In the genomic region with DNA sequence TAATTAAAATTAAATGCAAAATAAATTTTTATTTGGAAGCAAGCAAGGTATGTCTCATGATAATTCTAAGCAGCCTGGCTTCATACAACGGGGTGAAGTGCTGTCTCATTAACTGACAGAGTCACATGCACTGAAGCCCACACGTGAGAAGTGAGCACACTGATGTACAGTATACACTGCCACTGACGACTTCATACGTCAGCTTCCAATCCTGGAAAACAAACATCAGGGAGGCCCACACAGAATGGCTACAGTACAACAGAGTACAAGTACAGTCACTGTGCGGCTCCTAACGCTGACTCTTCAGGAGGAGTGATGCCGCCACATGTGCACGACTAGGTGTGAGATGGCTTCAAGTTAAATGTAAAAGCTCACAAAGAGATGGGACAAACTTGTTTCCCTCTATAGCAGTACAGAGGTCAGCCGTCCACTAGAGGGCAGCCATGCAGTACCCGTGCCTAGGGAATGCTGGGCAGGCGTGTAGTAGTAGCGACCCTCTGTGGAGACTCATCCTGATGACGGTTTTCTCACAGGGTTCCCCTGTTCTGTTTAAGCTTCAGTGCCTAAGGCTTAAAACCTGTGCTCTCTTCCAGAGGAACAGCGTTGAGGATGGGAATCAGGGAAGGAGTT, we compare ENCODE assay signal across 8 mouse cellular contexts. TPM values are rescaled to one million over a fixed set of nuclear protein-coding genes. Genes with fewer than 3 reads are reported as not detected.
DNase-seq lines count a peak whose midpoint lies in the region; ATAC-seq and TF ChIP-seq lines count a peak whose summit lies in the region.

No protein-coding gene starts in this region.

- H3K9me3 ChIP-seq in embryonic facial prominence, embryonic 10.5 days: no peaks in the 10 kb centered on the region
- no peaks in the 10 kb centered on the region for H3K9me3 ChIP-seq in limb, embryonic 11.5 days (ENCODE audit: control insufficient read depth, low read length)
- H3K9me3 ChIP-seq in midbrain, embryonic 14.5 days (ENCODE audit: control insufficient read depth, low read length): no peaks in the 10 kb centered on the region

- H3K4me2 ChIP-seq in limb, embryonic 11.5 days (ENCODE audit: low read depth, severe bottlenecking): no peak overlapping the region
- H3K4me2 ChIP-seq in midbrain, embryonic 14.5 days (ENCODE audit: low read length): no peak overlapping the region

- peaks cover 43% of the 10 kb centered on the region for H3K36me3 ChIP-seq in embryonic facial prominence, embryonic 10.5 days (replicated peaks)
- peaks cover 2% of the 10 kb centered on the region; the same call in 1 of the 2 replicates for H3K36me3 ChIP-seq in limb, embryonic 11.5 days (ENCODE audit: control insufficient read depth, insufficient read depth, low read length)
- peaks cover 48% of the 10 kb centered on the region for H3K36me3 ChIP-seq in midbrain, embryonic 14.5 days (ENCODE audit: control insufficient read depth, insufficient read depth, low read length)
- peaks cover 3% of the 10 kb centered on the region for H3K36me3 ChIP-seq in spleen, adult 2 months (ENCODE audit: control insufficient read depth, insufficient read depth, low read length)

- peak; percentile 77; the same call in 1 of the 2 replicates for TF ChIP-seq CTCF in spleen, adult 2 months (IDR thresholded peaks at IDR 0.05; ENCODE audit: extremely low read depth, insufficient read depth, insufficient read length, insufficient replicate concordance)

- H3K27me3 ChIP-seq in embryonic facial prominence, embryonic 10.5 days (replicated peaks; ENCODE audit: low read depth, poor library complexity, severe bottlenecking): no peaks in the 10 kb centered on the region
- no peaks in the 10 kb centered on the region for H3K27me3 ChIP-seq in limb, embryonic 11.5 days (ENCODE audit: control insufficient read depth, insufficient read depth, low read length)
- no peaks in the 10 kb centered on the region for H3K27me3 ChIP-seq in midbrain, embryonic 14.5 days (ENCODE audit: control insufficient read depth, insufficient read depth, low read length)
- no peaks in the 10 kb centered on the region for H3K27me3 ChIP-seq in spleen, adult 2 months (ENCODE audit: control insufficient read depth, insufficient read depth, low read length)

- DNase-seq in urinary bladder, adult 18-20 months (ENCODE audit: low spot score in 2 of 2): peak; percentile 19 to 53
- DNase-seq in urinary bladder, postnatal 10 days (ENCODE audit: low spot score): no peak
- peak; percentile 84 for DNase-seq in embryonic facial prominence, embryonic 10.5 days (ENCODE audit: low spot score)
- peak; percentile 71 to 88 for DNase-seq in heart, adult 18-20 months
- peak; percentile 54 for DNase-seq in kidney, adult 11 months
- peak; percentile 91 for DNase-seq in limb, embryonic 11.5 days (ENCODE audit: low spot score)
- DNase-seq in midbrain, embryonic 14.5 days: peak; percentile 89
- peak in 1 of 2 experiments; percentile 68 for DNase-seq in spleen, adult 2 months (ENCODE audit: low read depth in 1 of 2, low spot score in 2 of 2)

- no peak overlapping the region for H3K9ac ChIP-seq in limb, embryonic 11.5 days (ENCODE audit: low read length)
- no peak overlapping the region for H3K9ac ChIP-seq in midbrain, embryonic 14.5 days (replicated peaks; ENCODE audit: low read length)

- no peak overlapping the region for H3K4me3 ChIP-seq in embryonic facial prominence, embryonic 10.5 days
- no peak overlapping the region for H3K4me3 ChIP-seq in limb, embryonic 11.5 days (ENCODE audit: low read depth, low read length)
- H3K4me3 ChIP-seq in midbrain, embryonic 14.5 days (replicated peaks; ENCODE audit: low read depth, low read length): no peak overlapping the region
- no peak overlapping the region for H3K4me3 ChIP-seq in spleen, adult 2 months (ENCODE audit: extremely low read depth, insufficient read depth, insufficient read length)

- TF ChIP-seq POLR2A in spleen, adult 2 months (IDR thresholded peaks at IDR 0.05; ENCODE audit: low read depth, low read length): no peak

- peak; percentile 80 for ATAC-seq in limb, embryonic 11.5 days (ENCODE audit: insufficient number of reproducible peaks, low FRiP score, low TSS enrichment, low read depth)
- ATAC-seq in midbrain, embryonic 14.5 days (ENCODE audit: low FRiP score, low TSS enrichment): peak; percentile 84

- H3K4me1 ChIP-seq in embryonic facial prominence, embryonic 10.5 days: peaks cover 10% of the 10 kb centered on the region
- no peaks in the 10 kb centered on the region for H3K4me1 ChIP-seq in limb, embryonic 11.5 days (ENCODE audit: control insufficient read depth, insufficient read depth, low read length)
- H3K4me1 ChIP-seq in midbrain, embryonic 14.5 days (ENCODE audit: control insufficient read depth, insufficient read depth, low read length): 0 out of 2 replicates have a peak, but pooled peaks cover 4% of the 10 kb centered on the region
- peaks cover 3% of the 10 kb centered on the region; the same call in 1 of the 2 replicates for H3K4me1 ChIP-seq in spleen, adult 2 months (ENCODE audit: control insufficient read depth, insufficient read depth, insufficient read length)

- 33% methylated on average over 14 of the region's 14 CpGs for WGBS in embryonic facial prominence, embryonic 10.5 days
- 33% methylated on average over 14 of the region's 14 CpGs for WGBS in limb, embryonic 11.5 days
- WGBS in midbrain, embryonic 14.5 days: 31% methylated on average over 14 of the region's 14 CpGs
- WGBS in spleen, adult 2 months: 39% methylated on average over 14 of the region's 14 CpGs

- no peak overlapping the region for H3K27ac ChIP-seq in embryonic facial prominence, embryonic 10.5 days (replicated peaks)
- H3K27ac ChIP-seq in limb, embryonic 11.5 days (replicated peaks; ENCODE audit: low read depth, low read length): no peak overlapping the region
- no peak overlapping the region for H3K27ac ChIP-seq in midbrain, embryonic 14.5 days (replicated peaks; ENCODE audit: low read depth, low read length)
- no peak overlapping the region for H3K27ac ChIP-seq in spleen, adult 2 months (ENCODE audit: insufficient read depth, low read length)

RNA-seq across cellular contexts. Expression of a gene that starts 6.0 kb away (rescaled TPM):
- polyA plus RNA-seq in embryonic facial prominence, embryonic 10.5 days (2016; fragmentation: Nextera tagmentation; extraction: Ambion mirVana): 31.9 and 37.5 TPM in 2 replicates
- total RNA-seq in heart, adult 18-20 months (2021): 1 to 10 TPM; 2.9 to 3.6 TPM
- 37.0 and 40.8 TPM in 2 replicates for polyA plus RNA-seq in limb, embryonic 11.5 days (2014; fragmentation: Nextera tagmentation; extraction: Ambion mirVana)
- 22.2 and 24.7 TPM in 2 replicates for polyA plus RNA-seq in midbrain, embryonic 14.5 days (2014; fragmentation: Nextera tagmentation; extraction: Ambion mirVana)
- 13.1 and 22.0 TPM in 2 replicates for polyA plus RNA-seq in spleen, adult 2 months (2012; rRNA removed)

RNA-seq across cellular contexts. Expression of a gene that starts 34.2 kb away (rescaled TPM):
- polyA plus RNA-seq in embryonic facial prominence, embryonic 10.5 days (2016; fragmentation: Nextera tagmentation; extraction: Ambion mirVana): 60.0 and 63.7 TPM in 2 replicates
- 10 to 100 TPM; 23.0 to 25.0 TPM for total RNA-seq in heart, adult 18-20 months (2021)
- polyA plus RNA-seq in limb, embryonic 11.5 days (2014; fragmentation: Nextera tagmentation; extraction: Ambion mirVana): 57.9 and 71.7 TPM in 2 replicates
- polyA plus RNA-seq in midbrain, embryonic 14.5 days (2014; fragmentation: Nextera tagmentation; extraction: Ambion mirVana): 113 and 135 TPM in 2 replicates
- polyA plus RNA-seq in spleen, adult 2 months (2012; rRNA removed): 11.6 and 11.9 TPM in 2 replicates

RNA-seq across cellular contexts. Expression of a gene that starts 34.5 kb away (rescaled TPM):
- polyA plus RNA-seq in embryonic facial prominence, embryonic 10.5 days (2016; fragmentation: Nextera tagmentation; extraction: Ambion mirVana): 40.1 and 43.5 TPM in 2 replicates
- total RNA-seq in heart, adult 18-20 months (2021): 10 to 100 TPM; 50.2 to 53.6 TPM
- polyA plus RNA-seq in limb, embryonic 11.5 days (2014; fragmentation: Nextera tagmentation; extraction: Ambion mirVana): 32.5 and 37.5 TPM in 2 replicates
- polyA plus RNA-seq in midbrain, embryonic 14.5 days (2014; fragmentation: Nextera tagmentation; extraction: Ambion mirVana): 57.8 and 67.5 TPM in 2 replicates
- 21.7 and 36.0 TPM in 2 replicates for polyA plus RNA-seq in spleen, adult 2 months (2012; rRNA removed)

RNA-seq across cellular contexts. Expression of a gene that starts 47.3 kb away (rescaled TPM):
- 112 and 119 TPM in 2 replicates for polyA plus RNA-seq in embryonic facial prominence, embryonic 10.5 days (2016; fragmentation: Nextera tagmentation; extraction: Ambion mirVana)
- 100 to 1,000 TPM; 120 to 135 TPM for total RNA-seq in heart, adult 18-20 months (2021)
- 150 and 151 TPM in 2 replicates for polyA plus RNA-seq in limb, embryonic 11.5 days (2014; fragmentation: Nextera tagmentation; extraction: Ambion mirVana)
- 172 and 175 TPM in 2 replicates for polyA plus RNA-seq in midbrain, embryonic 14.5 days (2014; fragmentation: Nextera tagmentation; extraction: Ambion mirVana)
- polyA plus RNA-seq in spleen, adult 2 months (2012; rRNA removed): 107 and 127 TPM in 2 replicates

RNA-seq across cellular contexts. Expression of a gene that starts 47.8 kb away (rescaled TPM):
- polyA plus RNA-seq in embryonic facial prominence, embryonic 10.5 days (2016; fragmentation: Nextera tagmentation; extraction: Ambion mirVana): 168 and 185 TPM in 2 replicates
- total RNA-seq in heart, adult 18-20 months (2021): 10 to 100 TPM; 53.7 to 69.4 TPM
- polyA plus RNA-seq in limb, embryonic 11.5 days (2014; fragmentation: Nextera tagmentation; extraction: Ambion mirVana): 131 and 143 TPM in 2 replicates
- 42.8 and 64.2 TPM in 2 replicates for polyA plus RNA-seq in midbrain, embryonic 14.5 days (2014; fragmentation: Nextera tagmentation; extraction: Ambion mirVana)
- polyA plus RNA-seq in spleen, adult 2 months (2012; rRNA removed): 24.8 and 26.4 TPM in 2 replicates
